Comparison of ENCODE assay signal across 24 mouse cellular contexts in the genomic region with DNA sequence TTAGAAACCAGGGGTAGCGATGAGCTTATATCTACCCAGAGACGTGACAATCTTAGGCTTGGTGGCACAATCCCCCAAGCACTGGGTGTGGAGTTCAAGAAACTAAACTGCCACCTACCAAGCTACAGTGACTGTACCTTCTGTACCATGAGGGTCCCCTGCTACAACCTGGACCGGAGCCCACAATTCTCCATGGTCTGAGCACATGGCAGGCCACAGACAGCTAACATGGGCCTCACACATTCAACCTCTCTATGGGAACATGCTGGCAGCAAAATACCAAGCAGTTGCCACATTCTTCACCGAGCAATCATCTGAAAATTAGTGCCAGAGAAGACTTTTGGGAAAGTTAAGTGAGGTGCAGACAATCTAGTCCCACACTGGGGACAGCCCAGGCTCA. TPM values are rescaled to one million over a fixed set of nuclear protein-coding genes. Genes with fewer than 3 reads are reported as not detected.
A peak's percentile ranks its signal among the peaks of the same experiment; 100 is the strongest.
DNase-seq lines count a peak whose midpoint lies in the region; ATAC-seq and TF ChIP-seq lines count a peak whose summit lies in the region.
"Had no signal": no experiment of that assay in that cellular context is flagged by ENCODE, and none has a peak within 500 bp of the region (broad histone marks: within the 10 kb centered on the region; RNA-seq: fewer than 3 reads in every experiment).

No protein-coding gene starts in this region.

- DNase-seq in hindbrain, embryonic 10.5 days (ENCODE audit: low spot score): no peak
- DNase-seq in hindbrain, embryonic 11.5 days (ENCODE audit: low spot score): no peak
- DNase-seq in left cerebral cortex, postnatal 4 days: peak; percentile 54
- DNase-seq in left cerebral cortex, postnatal 25 days (ENCODE audit: low spot score in 2 of 2): no peak
- DNase-seq in gastrocnemius, postnatal 36 days: no peak
- DNase-seq in lung, adult 2 months: no peak
- DNase-seq: adrenal gland, adult 8-10 months; adrenal gland, postnatal 25 days; cerebellum, adult 18-20 months; cerebellum, adult 9-10 months; gastrocnemius, postnatal 25 days; heart, adult 11 months; heart, postnatal 10 days; heart, postnatal 36 days; kidney, adult 11 months; kidney, adult 8-10 months had no signal

- no peak overlapping the region for H3K4me3 ChIP-seq in hindbrain, embryonic 10.5 days
- no peak overlapping the region for H3K4me3 ChIP-seq in hindbrain, embryonic 11.5 days (ENCODE audit: low read depth, low read length)
- no peak overlapping the region for H3K4me3 ChIP-seq in forebrain, embryonic 13.5 days
- H3K4me3 ChIP-seq in forebrain, embryonic 15.5 days: no peak overlapping the region
- no peak overlapping the region for H3K4me3 ChIP-seq in lung, adult 2 months (replicated peaks; ENCODE audit: extremely low read depth, low read depth, low read length)
- H3K4me3 ChIP-seq: heart, embryonic 12.5 days; heart, embryonic 15.5 days; hindbrain, embryonic 12.5 days; intestine, embryonic 15.5 days had no signal

- 89% methylated on average over 4 of the region's 4 CpGs for WGBS in hindbrain, embryonic 10.5 days
- WGBS in hindbrain, embryonic 11.5 days: 87% methylated on average over 4 of the region's 4 CpGs
- 90% methylated on average over 4 of the region's 4 CpGs for WGBS in forebrain, embryonic 13.5 days
- 75% methylated on average over 4 of the region's 4 CpGs for WGBS in forebrain, embryonic 15.5 days
- WGBS in lung, adult 2 months: 85% methylated on average over 4 of the region's 4 CpGs

- no peak overlapping the region for H3K9ac ChIP-seq in hindbrain, embryonic 11.5 days (ENCODE audit: low read depth, low read length)
- no peak overlapping the region for H3K9ac ChIP-seq in forebrain, embryonic 13.5 days
- H3K9ac ChIP-seq in forebrain, embryonic 15.5 days (replicated peaks): no peak overlapping the region
- H3K9ac ChIP-seq: heart, embryonic 12.5 days; heart, embryonic 15.5 days; hindbrain, embryonic 12.5 days; intestine, embryonic 15.5 days had no signal

- no peak overlapping the region for H3K4me2 ChIP-seq in hindbrain, embryonic 11.5 days (replicated peaks; ENCODE audit: low read depth, low read length)
- no peak overlapping the region for H3K4me2 ChIP-seq in forebrain, embryonic 13.5 days
- H3K4me2 ChIP-seq in forebrain, embryonic 15.5 days (replicated peaks): no peak overlapping the region
- H3K4me2 ChIP-seq: heart, embryonic 12.5 days; heart, embryonic 15.5 days; hindbrain, embryonic 12.5 days; intestine, embryonic 15.5 days had no signal

- no peak for TF ChIP-seq CTCF in lung, adult 2 months (IDR thresholded peaks at IDR 0.05; ENCODE audit: insufficient read depth, low read length)

- no peak for ATAC-seq in hindbrain, embryonic 11.5 days (ENCODE audit: low FRiP score)
- ATAC-seq in forebrain, embryonic 13.5 days: no peak
- no peak for ATAC-seq in forebrain, embryonic 15.5 days (replicated peaks)
- ATAC-seq: activated CD4-positive, CD25-positive, alpha-beta regulatory T cell, adult 4 months; CD4-positive, CD25-positive, alpha-beta regulatory T cell, adult 4 months; intestine, embryonic 15.5 days had no signal

- no peaks in the 10 kb centered on the region for H3K9me3 ChIP-seq in hindbrain, embryonic 10.5 days
- H3K9me3 ChIP-seq in hindbrain, embryonic 11.5 days (ENCODE audit: control insufficient read depth, low read length): no peaks in the 10 kb centered on the region
- H3K9me3 ChIP-seq in forebrain, embryonic 13.5 days (replicated peaks): no peaks in the 10 kb centered on the region
- H3K9me3 ChIP-seq in forebrain, embryonic 15.5 days: no peaks in the 10 kb centered on the region
- H3K9me3 ChIP-seq: heart, embryonic 12.5 days; heart, embryonic 15.5 days; hindbrain, embryonic 12.5 days; intestine, embryonic 15.5 days had no signal

- no peak for TF ChIP-seq POLR2A in lung, adult 2 months (IDR thresholded peaks at IDR 0.05; ENCODE audit: borderline replicate concordance, extremely low read depth, low read depth, low read length)

- peaks cover 11% of the 10 kb centered on the region for H3K27me3 ChIP-seq in hindbrain, embryonic 10.5 days (ENCODE audit: insufficient read depth, poor library complexity, severe bottlenecking)
- H3K27me3 ChIP-seq in hindbrain, embryonic 11.5 days (ENCODE audit: control insufficient read depth, insufficient read depth, low read length): no peaks in the 10 kb centered on the region
- H3K27me3 ChIP-seq in forebrain, embryonic 13.5 days: no peaks in the 10 kb centered on the region
- H3K27me3 ChIP-seq in forebrain, embryonic 15.5 days: no peaks in the 10 kb centered on the region
- H3K27me3 ChIP-seq: heart, embryonic 12.5 days; heart, embryonic 15.5 days; intestine, embryonic 15.5 days had no signal

- H3K36me3 ChIP-seq in hindbrain, embryonic 10.5 days: peaks cover 3% of the 10 kb centered on the region; the same call in 1 of the 2 replicates
- no peaks in the 10 kb centered on the region for H3K36me3 ChIP-seq in hindbrain, embryonic 11.5 days (ENCODE audit: control insufficient read depth, insufficient read depth, low read length)
- H3K36me3 ChIP-seq in forebrain, embryonic 13.5 days (ENCODE audit: poor library complexity, severe bottlenecking): no peaks in the 10 kb centered on the region; the same call in 1 of the 2 replicates
- no peaks in the 10 kb centered on the region for H3K36me3 ChIP-seq in forebrain, embryonic 15.5 days
- H3K36me3 ChIP-seq: heart, embryonic 12.5 days; heart, embryonic 15.5 days; hindbrain, embryonic 12.5 days; intestine, embryonic 15.5 days had no signal

- peaks cover 57% of the 10 kb centered on the region for H3K4me1 ChIP-seq in hindbrain, embryonic 10.5 days (replicated peaks)
- 0 out of 2 replicates have a peak, but pooled peaks cover 7% of the 10 kb centered on the region for H3K4me1 ChIP-seq in hindbrain, embryonic 11.5 days (replicated peaks; ENCODE audit: control insufficient read depth, insufficient read depth, low read length)
- peaks cover 49% of the 10 kb centered on the region for H3K4me1 ChIP-seq in forebrain, embryonic 13.5 days
- H3K4me1 ChIP-seq in forebrain, embryonic 15.5 days: peaks cover 25% of the 10 kb centered on the region
- H3K4me1 ChIP-seq in lung, adult 2 months (ENCODE audit: control insufficient read depth, insufficient read depth, low read length): peaks cover 2% of the 10 kb centered on the region; the same call in 1 of the 2 replicates
- H3K4me1 ChIP-seq: intestine, embryonic 15.5 days had no signal

- peak overlapping the region; percentile 67 for H3K27ac ChIP-seq in hindbrain, embryonic 10.5 days
- no peak overlapping the region for H3K27ac ChIP-seq in hindbrain, embryonic 11.5 days (ENCODE audit: low read depth, low read length)
- peak overlapping the region; percentile 40 for H3K27ac ChIP-seq in forebrain, embryonic 13.5 days
- H3K27ac ChIP-seq in forebrain, embryonic 15.5 days (replicated peaks): peak overlapping the region; percentile 58
- H3K27ac ChIP-seq: heart, embryonic 15.5 days; hindbrain, embryonic 12.5 days; intestine, embryonic 15.5 days had no signal

- intact Hi-C loops in left cerebral cortex, postnatal 4 days (cut with DNase I): no loop called here
- intact Hi-C loops in left cerebral cortex, postnatal 25 days (cut with DNase I): no loop called here
- intact Hi-C loops in gastrocnemius, postnatal 36 days (cut with DNase I): no loop called here

RNA-seq across cellular contexts. Expression of a gene that starts 47.4 kb away (rescaled TPM):
- 3.4 and 3.6 TPM in 2 replicates for polyA plus RNA-seq in hindbrain, embryonic 10.5 days (2016; fragmentation: Nextera tagmentation; extraction: Ambion mirVana)
- 4.6 and 5.1 TPM in 2 replicates for polyA plus RNA-seq in hindbrain, embryonic 11.5 days (2014; fragmentation: Nextera tagmentation; extraction: Ambion mirVana)
- 1 to 10 TPM; 5.0 to 5.2 TPM for total RNA-seq in left cerebral cortex, postnatal 4 days (2021)
- total RNA-seq in left cerebral cortex, postnatal 25 days (2021): 1 to 10 TPM; 3.1 to 3.9 TPM
- 6.6 and 7.1 TPM in 2 replicates for polyA plus RNA-seq in forebrain, embryonic 13.5 days (2015; fragmentation: Nextera tagmentation; extraction: Ambion mirVana)
- polyA plus RNA-seq in forebrain, embryonic 15.5 days (2015; fragmentation: Nextera tagmentation; extraction: Ambion mirVana): 5.8 and 7.2 TPM in 2 replicates
- total RNA-seq in gastrocnemius, postnatal 36 days (2021): under 1 TPM; 0.10 to 0.37 TPM
- polyA plus RNA-seq in lung, adult 2 months (2012; rRNA removed): 16.0 and 16.2 TPM in 2 replicates
